Mouse (Mus musculus) forebrain, embryonic 11.5 days (tissue): Measurements from ENCODE around the gene Omd. TPM values are rescaled to one million over a fixed set of nuclear protein-coding genes. Genes with fewer than 3 reads are reported as not detected.

Source experiments
- ATAC-seq: fragments of 200-750 bp; cut with Nextera tagmentation; replicated peaks from 2 replicates; pipeline ENCODE4 v1.8.0; 2017; ENCODE audit warnings: moderate TSS enrichment; ENCODE audit not compliant: low FRiP score
- DNase-seq: peaks from one replicate; pipeline ENCODE4 v3.0.0-alpha.2; 2017; ENCODE audit warnings: low spot score
- H3K27ac ChIP-seq: fragments of 300-500 bp; sonication (generic); 2 replicates; pipeline ENCODE4 v1.5.1; 2014; ENCODE audit warnings: low read depth, low read length
- H3K27me3 ChIP-seq: fragments of 300-500 bp; sonication (generic); 2 replicates; pipeline ENCODE4 v1.6.1; 2014; ENCODE audit warnings: mild to moderate bottlenecking, low read length, mixed read lengths; ENCODE audit not compliant: control insufficient read depth, insufficient read depth
- H3K36me3 ChIP-seq: fragments of 300-500 bp; sonication (generic); 2 replicates; pipeline ENCODE4 v1.6.1; 2014; ENCODE audit warnings: mild to moderate bottlenecking, low read length, moderate library complexity, mixed read lengths; ENCODE audit not compliant: control insufficient read depth, insufficient read depth
- H3K4me1 ChIP-seq: fragments of 300-500 bp; sonication (generic); replicated peaks from 2 replicates; pipeline ENCODE4 v1.6.1; 2014; ENCODE audit warnings: low read length, mixed read lengths; ENCODE audit not compliant: control insufficient read depth, insufficient read depth
- H3K4me2 ChIP-seq: fragments of 300-500 bp; sonication (generic); 2 replicates; pipeline ENCODE4 v1.6.1; 2014; ENCODE audit warnings: low read depth, mild to moderate bottlenecking, low read length, moderate library complexity, mixed read lengths; ENCODE audit not compliant: severe bottlenecking
- H3K4me3 ChIP-seq: fragments of 300-500 bp; sonication (generic); 2 replicates; pipeline ENCODE4 v1.5.1; 2014; ENCODE audit warnings: low read depth, low read length
- H3K9ac ChIP-seq: fragments of 300-500 bp; sonication (generic); 2 replicates; pipeline ENCODE4 v1.6.1; 2014; ENCODE audit warnings: low read length
- H3K9me3 ChIP-seq: fragments of 300-500 bp; sonication (generic); 2 replicates; pipeline ENCODE4 v1.6.1; 2016; ENCODE audit warnings: low read length, mixed read lengths; ENCODE audit not compliant: control insufficient read depth
- WGBS: fragments of 180-500 bp; shearing (Covaris S2); extraction: QIAGEN DNeasy Blood & Tissue Kit; methylation state at CpG from one replicate; pipeline ENCODE4 v1.1.7; 2014; 5-methylcytosine and 5-hydroxymethylcytosine counted together
- polyA plus RNA-seq: library from polyadenylated mRNA; unstranded; fragments of >200 nt; fragmentation: Nextera tagmentation; extraction: Ambion mirVana; gene quantifications from 2 replicates; pipeline ENCODE4 v1.2.1, GENCODE M21; 2014

Omd gene
- polyA plus RNA-seq, 1 experiment from 2014 or later: 0.61 TPM

DNA sequence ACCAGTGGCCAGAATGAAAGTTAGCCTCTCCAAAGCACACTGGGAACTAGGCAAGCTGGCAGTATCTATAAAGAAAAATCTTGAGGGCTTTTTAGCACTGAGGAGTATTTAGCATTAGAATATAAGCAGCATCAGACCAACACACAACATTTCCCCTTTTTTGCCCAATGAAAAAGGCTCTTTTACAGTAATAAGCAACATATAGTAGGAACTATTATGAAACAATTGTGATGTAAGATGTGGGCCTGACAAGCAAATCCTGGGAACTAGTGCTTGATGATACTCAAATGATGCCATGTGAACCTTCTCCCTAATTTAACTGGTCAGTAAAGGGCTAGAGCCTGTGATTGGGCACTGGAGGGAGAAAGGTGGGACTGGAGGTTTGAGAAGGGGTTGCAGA, 45.9 kb downstream of the Omd start:
- DNase-seq: no peak
- no peak for ATAC-seq

DNA sequence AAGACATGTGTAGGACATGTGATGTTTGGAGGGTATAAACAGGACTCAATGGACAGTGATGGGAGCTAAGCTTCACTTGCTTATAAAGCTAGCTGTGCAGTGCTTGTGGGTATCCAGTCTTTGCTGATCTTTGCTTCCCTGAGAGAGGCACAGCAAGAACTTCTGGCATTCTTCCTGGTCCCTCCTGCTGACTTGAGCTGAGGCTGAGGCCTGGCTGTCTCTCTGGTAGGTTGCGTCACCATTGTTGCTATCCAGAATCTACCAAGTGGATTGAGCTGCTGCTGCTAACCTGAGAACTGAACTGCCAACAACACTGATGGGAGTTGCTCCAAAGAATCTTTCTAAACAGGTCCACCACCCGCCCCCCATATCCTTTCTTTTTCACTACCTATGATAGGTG, 46.8 kb downstream of the Omd start:
- H3K4me3 ChIP-seq: no peak overlapping the region
- H3K36me3 ChIP-seq: no peaks in the 10 kb centered on the region
- H3K27ac ChIP-seq: no peak overlapping the region
- no peak overlapping the region for H3K9ac ChIP-seq
- H3K9me3 ChIP-seq: no peaks in the 10 kb centered on the region
- H3K27me3 ChIP-seq: no peaks in the 10 kb centered on the region
- ATAC-seq (no peak), DNase-seq (no peak)
- H3K4me2 ChIP-seq: no peak overlapping the region
- WGBS: 89% methylated on average over 2 of the region's 2 CpGs
- no peaks in the 10 kb centered on the region for H3K4me1 ChIP-seq

More for the DNA sequence above, 45.9 kb downstream of the Omd start:
- Histone ChIP-seq H3K27me3 (no peaks in the 10 kb centered on the region), H3K4me1 (no peaks in the 10 kb centered on the region), H3K36me3 (no peaks in the 10 kb centered on the region), H3K4me2 (no peak overlapping the region), H3K9me3 (no peaks in the 10 kb centered on the region), H3K4me3 (no peak overlapping the region), H3K27ac (no peak overlapping the region), H3K9ac (no peak overlapping the region)

DNA sequence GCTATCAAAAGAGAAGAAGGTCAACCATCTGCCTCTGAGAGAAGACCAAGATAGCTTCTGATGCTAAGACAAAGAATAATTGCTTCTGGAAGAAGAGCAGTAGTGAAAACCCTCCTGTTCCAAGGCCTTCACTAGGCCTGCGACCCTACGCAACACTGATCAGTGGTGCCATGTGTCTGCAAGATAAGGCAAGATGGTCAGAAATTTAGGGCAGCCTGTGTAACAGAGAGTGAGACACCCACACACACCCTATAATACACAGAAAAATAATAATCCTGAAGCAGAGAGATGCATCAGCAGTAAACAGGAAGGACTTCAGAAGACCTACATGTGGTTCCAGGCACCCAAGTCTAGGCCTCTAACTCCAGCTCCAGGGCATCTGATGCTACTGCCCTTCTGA, 57.7 kb downstream of the Omd start:
- WGBS: 95% methylated on average over 2 of the region's 2 CpGs
- DNase-seq: no peak
- H3K9ac ChIP-seq: no peak overlapping the region
- no peaks in the 10 kb centered on the region for H3K27me3 ChIP-seq
- no peaks in the 10 kb centered on the region for H3K4me1 ChIP-seq
- no peak overlapping the region for H3K27ac ChIP-seq
- H3K36me3 ChIP-seq: no peaks in the 10 kb centered on the region
- no peak overlapping the region for H3K4me3 ChIP-seq
- H3K4me2 ChIP-seq: no peak overlapping the region
- H3K9me3 ChIP-seq: no peaks in the 10 kb centered on the region
- ATAC-seq: no peak

Other genes starting within 250 kb of the Omd start
- gene Bicd2, start 240.9 kb upstream of the Omd start, polyA plus RNA-seq: 35.7 and 38.5 TPM in 2 replicates
- 16.6 and 16.9 TPM in 2 replicates for gene Ippk, start 161.2 kb upstream of the Omd start, polyA plus RNA-seq
- 1.2 and 1.5 TPM in 2 replicates for gene Tes3-ps, start 89.1 kb upstream of the Omd start, polyA plus RNA-seq
- gene Ecm2, start 77.7 kb upstream of the Omd start, polyA plus RNA-seq: 0.76 and 0.80 TPM in 2 replicates
- gene Aspn, start 38.0 kb upstream of the Omd start, polyA plus RNA-seq: 0.41 and 0.55 TPM in 2 replicates
- gene Ogn, start 25.6 kb downstream of the Omd start, polyA plus RNA-seq: 9.8 and 9.9 TPM in 2 replicates
- gene Cenpp, start 70.3 kb downstream of the Omd start, polyA plus RNA-seq: 42.9 and 44.5 TPM in 2 replicates
- gene Nol8, start 70.6 kb downstream of the Omd start, polyA plus RNA-seq: 22.8 and 23.4 TPM in 2 replicates
- 124 and 129 TPM in 2 replicates for gene Iars, start 99.6 kb downstream of the Omd start, polyA plus RNA-seq
- gene Gm30302, start 216.5 kb downstream of the Omd start, polyA plus RNA-seq: not detected in 2 replicates